Mouse (Mus musculus) thymus, adult 2 months (tissue): ENCODE measurements at regions not wholly inside any gene's neighbourhood (a gene's known extent, or its start where the extent isn't known, plus 50 kb on each side); places are given as distances from the start of the nearest gene placed in this dataset.

Source experiments
- CTCF ChIP-seq: fragments of 200-500 bp; IDR thresholded peaks from 2 replicates; pipeline ENCODE4 v1.5.1; 2012; ENCODE audit warnings: mild to moderate bottlenecking, control low read depth, low read length, moderate library complexity, borderline replicate concordance; ENCODE audit not compliant: control insufficient read depth, poor library complexity, insufficient read depth; ENCODE audit errors: extremely low read depth
- POLR2A ChIP-seq: fragments of 200-500 bp; IDR thresholded peaks from 2 replicates; pipeline ENCODE4 v1.6.1; 2012; ENCODE audit warnings: mild to moderate bottlenecking, low read length, control low read depth, moderate library complexity; ENCODE audit not compliant: control insufficient read depth, poor library complexity, insufficient read depth; ENCODE audit errors: extremely low read depth

DNA sequence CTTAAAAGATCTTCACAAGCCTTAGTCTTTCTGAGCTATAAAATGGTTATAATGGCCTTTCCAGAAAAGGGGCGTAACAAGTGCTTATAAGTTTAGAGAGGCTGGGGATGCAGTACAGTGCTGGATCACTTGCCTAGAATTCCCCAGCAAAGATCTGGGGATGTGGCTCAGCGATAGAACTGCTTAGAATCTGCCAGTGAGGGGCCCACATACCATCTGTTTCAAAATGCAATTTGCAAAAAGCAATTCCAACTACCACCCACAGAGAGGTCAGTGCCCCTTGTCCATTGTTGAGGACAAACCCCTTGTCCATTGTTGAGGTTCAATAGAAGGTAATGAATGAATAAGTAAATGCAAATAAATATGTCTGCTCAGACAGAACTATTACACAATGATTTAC is 107.5 kb upstream of the Castor2 start:
- TF ChIP-seq CTCF, result no peak
- no peak for TF ChIP-seq POLR2A
